Mouse (Mus musculus): ENCODE measurements around the gene Pik3c2g. TPM values are rescaled to one million over a fixed set of nuclear protein-coding genes. Genes with fewer than 3 reads are reported as not detected.

Gene Pik3c2g
- total RNA-seq, 2 experiments from 2014 or later = 0.07 TPM; not detected in 1

DNA sequence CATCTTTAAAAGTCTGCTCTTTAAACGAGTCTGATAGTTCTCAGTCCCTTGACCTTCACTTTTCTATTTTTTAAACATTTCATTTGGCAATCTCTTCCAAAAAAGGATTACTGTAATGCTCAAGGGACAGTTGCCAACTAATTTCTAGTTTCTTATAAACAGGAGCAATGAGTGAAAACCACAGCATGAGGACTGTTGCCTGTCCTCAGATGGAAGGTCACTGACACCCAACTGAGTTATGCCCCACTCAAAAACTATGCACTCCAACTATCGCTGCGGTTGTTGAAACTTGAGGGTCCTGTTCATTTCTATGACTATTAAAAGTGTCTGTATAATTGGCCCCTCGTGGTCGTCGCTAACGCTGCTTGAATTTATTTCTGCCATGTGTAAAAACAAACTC is 252.9 kb downstream of the Pik3c2g start:
- ATAC-seq (ENCODE audit: poor library complexity, severe bottlenecking) = no peak

- no peak for ATAC-seq (ENCODE audit: poor library complexity, severe bottlenecking)
Observed at GRCm38 (mm10) chr6:139841272-139841671, 254.3 kb downstream of the Pik3c2g start.

DNA sequence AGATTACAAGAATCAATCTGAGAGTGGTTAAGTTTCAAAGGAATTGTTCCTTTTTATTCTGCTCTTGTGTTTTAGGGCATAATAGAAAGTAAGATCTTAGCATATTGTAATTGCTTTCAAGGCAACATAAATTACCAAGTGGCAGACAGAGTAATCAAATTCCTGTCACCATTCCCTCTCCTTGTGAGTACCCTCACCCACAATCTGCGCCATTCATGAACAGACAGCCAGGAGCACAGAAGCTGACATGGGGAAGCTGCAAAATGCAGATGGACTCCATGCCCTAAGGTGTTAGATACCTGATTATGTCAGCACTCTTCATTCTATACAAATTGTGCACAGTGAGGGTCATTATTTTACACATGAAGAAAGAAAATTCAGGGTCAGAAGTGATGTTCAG is 255.6 kb downstream of the Pik3c2g start:
- no peak for ATAC-seq (ENCODE audit: poor library complexity, severe bottlenecking)

- no peak for ATAC-seq (ENCODE audit: poor library complexity, severe bottlenecking)
Observed at GRCm38 (mm10) chr6:139843531-139843930, 256.5 kb downstream of the Pik3c2g start.

DNA sequence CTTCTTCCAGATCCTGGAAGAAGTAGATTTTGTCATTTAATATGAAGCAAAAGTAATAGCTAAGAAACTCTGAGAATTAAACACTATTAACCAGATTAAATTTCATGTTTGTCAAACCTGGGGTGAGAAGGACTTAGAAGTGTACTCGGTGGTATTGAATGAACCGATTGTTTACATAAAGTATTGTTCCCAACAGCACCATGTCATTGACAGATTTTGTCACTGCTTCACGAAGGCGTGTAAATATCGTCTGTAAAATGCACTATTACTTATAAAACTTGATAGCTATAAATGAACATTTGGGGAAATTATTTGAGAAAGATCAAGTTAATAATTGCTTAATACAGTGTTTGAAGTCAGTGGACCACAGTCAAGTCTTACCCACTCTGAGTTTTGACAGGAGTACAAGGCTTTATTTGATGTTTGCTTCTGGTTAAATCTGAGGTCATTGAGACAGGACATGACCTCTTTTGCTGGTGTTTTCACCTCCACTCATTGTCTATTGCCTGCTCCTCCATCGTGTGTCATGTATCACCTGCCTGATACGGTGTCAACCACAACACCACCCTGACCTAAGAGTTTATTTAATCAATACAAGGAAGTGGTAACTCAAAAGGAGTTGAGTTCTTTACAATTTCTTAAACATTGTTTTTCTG is 260.0 kb downstream of the Pik3c2g start:
- no peak for ATAC-seq (ENCODE audit: poor library complexity, severe bottlenecking)

DNA sequence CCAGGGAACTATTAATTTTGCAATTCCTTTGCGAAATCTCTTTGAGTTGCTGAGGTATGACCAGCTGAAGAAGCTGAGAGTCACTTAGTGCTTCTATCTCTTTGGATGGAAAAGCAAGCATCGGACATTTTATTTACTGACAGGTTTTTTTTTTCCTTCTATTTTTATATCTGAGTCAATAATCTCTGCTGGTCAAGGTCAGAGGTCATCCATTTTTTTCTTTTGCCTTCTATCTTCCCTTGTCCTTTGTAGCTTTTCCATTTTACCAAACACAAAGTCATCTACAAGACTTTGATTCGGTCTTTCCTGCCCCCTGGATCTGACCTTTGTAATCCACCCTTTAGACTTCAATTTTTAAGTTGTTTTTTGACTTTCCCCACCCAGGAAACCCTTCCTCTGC is 262.9 kb downstream of the Pik3c2g start:
- ATAC-seq (ENCODE audit: poor library complexity, severe bottlenecking) = no peak

GRCm38 (mm10) chr6:139851705-139852603 is 264.9 kb downstream of the Pik3c2g start:
- ATAC-seq (ENCODE audit: poor library complexity, severe bottlenecking) = no peak

GRCm38 (mm10) chr6:139852836-139853235 is 265.8 kb downstream of the Pik3c2g start:
- no peak for ATAC-seq (ENCODE audit: poor library complexity, severe bottlenecking)

DNA sequence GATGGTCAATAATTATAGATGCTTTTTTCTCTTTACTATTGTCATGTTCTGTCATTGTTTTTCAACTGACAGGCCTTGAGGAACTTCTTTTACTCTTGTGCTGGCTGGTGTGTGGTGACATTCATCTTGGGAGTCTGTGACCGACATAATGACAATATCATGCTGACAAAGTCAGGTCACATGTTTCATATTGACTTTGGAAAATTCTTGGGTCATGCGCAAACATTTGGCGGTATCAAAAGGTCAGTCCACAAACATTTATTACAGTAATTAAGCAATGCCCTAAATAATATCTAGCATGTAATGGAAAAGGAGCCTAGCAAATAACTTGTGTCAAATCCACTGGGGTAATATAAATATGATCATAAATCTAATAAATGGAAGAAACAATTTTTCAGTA is 273.1 kb downstream of the Pik3c2g start:
- no peak for ATAC-seq (ENCODE audit: poor library complexity, severe bottlenecking)

DNA sequence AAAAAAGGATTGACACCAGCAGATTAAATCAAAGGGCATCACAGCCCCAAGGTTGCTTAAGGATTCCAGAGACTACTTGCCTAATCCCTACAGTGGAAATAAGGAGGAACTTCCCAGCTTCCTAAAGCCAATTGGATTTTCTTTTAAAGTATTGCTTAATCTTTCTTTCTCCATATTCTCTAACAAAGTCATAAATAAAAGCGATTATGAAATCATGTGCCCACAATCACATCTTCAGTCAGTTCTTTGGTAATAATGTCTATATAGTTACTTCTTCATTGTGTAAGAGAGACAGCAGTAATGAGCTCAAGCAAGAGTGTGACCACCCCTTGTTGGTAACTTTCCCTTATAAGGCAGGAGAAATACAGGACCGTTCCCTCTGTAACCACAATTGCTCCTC is 274.5 kb downstream of the Pik3c2g start:
- peak; percentile 83 for ATAC-seq (ENCODE audit: poor library complexity, severe bottlenecking)

DNA sequence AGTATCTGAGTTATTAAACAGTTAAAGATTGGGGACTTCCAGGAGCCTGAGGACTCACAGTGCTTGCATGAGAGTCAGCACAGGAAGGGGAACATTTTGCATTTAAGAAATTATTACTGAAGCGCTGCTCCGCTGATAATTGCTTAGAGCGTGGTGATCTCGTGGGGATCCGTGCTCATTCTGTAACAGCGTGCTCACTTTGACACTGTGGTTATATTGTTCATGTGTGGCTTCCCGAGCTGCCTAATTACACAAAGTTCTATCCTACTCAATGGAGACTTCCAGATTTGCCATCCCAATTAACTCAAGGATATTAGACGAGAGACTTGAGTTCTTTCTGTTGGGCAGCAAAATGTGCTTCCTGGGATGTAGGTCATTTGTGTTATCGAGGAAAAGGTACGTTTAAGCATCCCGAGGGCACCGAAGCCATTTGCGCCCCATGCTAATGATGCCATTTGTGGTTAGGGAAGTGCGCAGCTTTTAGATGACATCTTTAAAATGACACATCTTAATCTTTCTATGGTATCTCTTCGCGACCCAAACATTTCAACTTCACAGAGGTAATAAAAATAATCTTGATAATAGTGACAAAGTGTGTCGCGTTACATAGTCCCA is 278.1 kb downstream of the Pik3c2g start:
- no peak for ATAC-seq (ENCODE audit: poor library complexity, severe bottlenecking)

- ATAC-seq (ENCODE audit: poor library complexity, severe bottlenecking) = peak; percentile 69
Observed at GRCm38 (mm10) chr6:139874418-139875176, 287.6 kb downstream of the Pik3c2g start.

DNA sequence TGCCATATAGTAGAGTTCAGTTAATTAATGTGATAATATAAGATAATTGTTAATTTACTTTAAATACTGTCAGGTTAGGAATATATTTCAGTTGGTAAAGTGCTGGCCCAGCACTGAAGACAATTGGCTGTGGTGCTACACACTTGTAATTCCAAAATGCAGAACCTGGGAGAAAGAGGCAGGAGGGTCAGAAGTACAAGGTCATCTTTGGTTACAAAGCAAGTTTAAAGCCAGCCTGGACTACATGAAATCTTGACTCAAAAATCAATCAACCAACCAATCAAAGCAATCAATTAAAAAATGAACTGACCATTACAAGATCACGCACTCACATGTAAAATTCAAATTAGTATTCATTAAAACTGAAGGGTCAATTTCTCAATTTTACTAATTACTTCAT is 289.7 kb downstream of the Pik3c2g start:
- ATAC-seq (ENCODE audit: poor library complexity, severe bottlenecking) = no peak

- no peak for ATAC-seq (ENCODE audit: poor library complexity, severe bottlenecking)
Observed at GRCm38 (mm10) chr6:139877476-139878361, 290.7 kb downstream of the Pik3c2g start.

DNA sequence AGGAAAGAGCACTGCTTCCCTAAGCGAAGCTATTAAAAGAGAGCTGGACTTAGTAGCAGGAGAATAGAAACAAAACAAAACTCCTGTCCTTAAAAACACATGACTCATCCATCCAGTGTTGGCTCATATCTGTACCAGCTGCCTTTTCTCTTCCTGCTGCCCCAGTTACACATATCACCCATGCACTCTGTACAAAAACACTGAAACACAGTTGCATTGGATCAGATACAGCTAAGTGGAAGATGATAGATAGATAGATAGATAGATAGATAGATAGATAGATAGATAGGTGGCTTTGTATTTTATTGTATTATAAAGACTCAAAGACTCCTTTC is 291.3 kb downstream of the Pik3c2g start:
- no peak for ATAC-seq (ENCODE audit: poor library complexity, severe bottlenecking)

DNA sequence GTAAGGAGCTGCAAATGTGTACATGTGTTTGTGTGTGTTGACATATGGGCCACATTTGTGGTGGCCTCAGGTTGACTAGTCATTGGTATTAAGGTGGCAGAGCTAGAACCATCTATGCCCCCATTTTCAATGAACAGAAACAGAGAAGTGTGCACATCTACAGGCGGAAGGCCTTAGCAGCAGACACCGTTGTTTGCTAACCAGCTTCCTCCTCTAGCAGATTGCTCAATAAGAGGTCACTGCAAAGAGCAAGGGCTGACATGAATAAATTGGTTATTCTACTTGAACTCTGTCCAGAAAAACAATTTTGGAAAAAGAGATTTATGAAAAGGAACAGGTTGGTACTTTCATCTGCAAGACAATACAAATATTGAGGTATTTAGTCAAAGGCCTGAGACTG is 295.1 kb downstream of the Pik3c2g start:
- ATAC-seq (ENCODE audit: poor library complexity, severe bottlenecking) = peak; percentile 88

- no peak for ATAC-seq (ENCODE audit: poor library complexity, severe bottlenecking)
Observed at GRCm38 (mm10) chr6:139887175-139887574, 300.2 kb downstream of the Pik3c2g start.

DNA sequence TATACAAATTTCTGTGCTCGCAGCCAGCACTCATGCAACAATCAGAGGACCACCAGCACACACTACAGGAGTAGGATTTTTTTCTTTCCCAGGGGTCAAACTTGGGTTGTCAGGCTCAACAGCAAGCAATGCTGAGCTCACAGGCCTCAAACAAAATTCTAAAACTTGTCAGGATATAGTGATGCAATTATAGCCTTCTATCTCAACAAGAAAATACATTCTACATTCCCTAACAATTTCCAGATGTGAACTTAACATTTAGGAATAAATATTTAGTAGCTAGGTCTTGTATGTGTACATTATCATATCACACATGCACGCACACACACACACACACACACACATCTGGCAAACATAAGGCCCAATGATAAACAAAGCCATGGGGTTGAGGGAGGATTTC is 308.6 kb downstream of the Pik3c2g start:
- no peak for ATAC-seq (ENCODE audit: poor library complexity, severe bottlenecking)

DNA sequence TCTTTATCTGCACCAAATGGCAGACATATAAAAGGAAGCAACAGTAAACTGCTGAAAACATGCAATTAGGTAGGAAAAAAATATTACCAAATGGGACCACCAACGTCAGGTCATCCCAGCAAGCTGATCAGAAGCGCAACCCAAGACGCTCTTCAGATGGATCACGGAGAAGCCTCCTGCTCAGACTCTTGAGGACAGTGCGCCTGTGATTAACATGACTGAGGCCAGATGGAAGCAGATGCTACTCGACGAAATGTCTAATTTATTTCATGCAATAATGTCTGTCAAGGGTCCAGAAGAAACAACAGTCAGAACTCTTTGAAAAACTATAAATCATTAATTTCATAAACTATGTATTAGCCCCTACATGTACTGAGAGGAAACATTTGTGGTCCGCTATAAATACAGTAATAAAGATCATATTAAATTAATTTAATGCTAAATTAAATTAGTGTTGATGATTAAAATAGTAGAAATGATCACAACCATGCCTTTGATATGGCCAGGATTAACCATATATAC is 312.7 kb downstream of the Pik3c2g start:
- no peak for ATAC-seq (ENCODE audit: poor library complexity, severe bottlenecking)

DNA sequence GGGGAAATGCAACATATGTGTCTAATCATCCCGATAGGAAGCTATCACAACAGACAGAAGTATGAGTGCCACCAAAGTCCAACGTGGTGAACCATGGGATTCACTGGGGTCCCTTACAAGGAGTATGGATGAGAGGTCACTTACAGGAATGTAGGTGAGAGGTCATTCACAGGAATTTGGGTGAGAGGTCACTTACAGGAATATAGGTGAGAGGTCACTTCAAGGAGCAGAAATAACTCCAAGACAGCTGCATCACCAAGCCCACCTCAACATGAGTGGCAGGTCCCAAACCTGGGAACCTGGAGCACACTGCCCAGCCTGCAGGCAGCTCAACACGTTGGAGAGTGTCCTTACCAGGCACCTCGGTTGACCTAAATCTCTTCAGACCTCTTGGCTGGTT is 314.8 kb downstream of the Pik3c2g start:
- ATAC-seq (ENCODE audit: poor library complexity, severe bottlenecking) = no peak

Data from megakaryocyte, adult 5-6 weeks (primary cell).